Mouse (Mus musculus) MEL (cell line): Measurements from ENCODE around the gene Acvr2a. TPM values are rescaled to one million over a fixed set of nuclear protein-coding genes. Genes with fewer than 3 reads are reported as not detected.
A peak's percentile ranks its signal among the peaks of the same experiment; 100 is the strongest.

Source experiments
- DNase-seq: peaks from one replicate; pipeline ENCODE4 v3.0.0; 2011; ENCODE audit warnings: low read depth, low spot score
- H3K27ac ChIP-seq: 2 replicates; pipeline ENCODE4 v1.5.1; 2012; ENCODE audit warnings: low read depth, mild to moderate bottlenecking, control low read depth, low read length, moderate library complexity; ENCODE audit not compliant: control insufficient read depth
- H3K27me3 ChIP-seq, 2 experiments: fragments of 150-350 bp in 1 of 2; sonication (generic) in 1 of 2; 2 replicates each; pipeline ENCODE4 v1.6.1; 2012; ENCODE audit warnings: low read length in 2 of 2, mild to moderate bottlenecking in 2 of 2, improper control_type of control experiment in 1 of 2, moderate library complexity in 1 of 2; ENCODE audit not compliant: insufficient read depth in 2 of 2, control insufficient read depth in 1 of 2
- H3K36me3 ChIP-seq, 2 experiments: 2 replicates each; pipeline ENCODE4 v1.6.1; 2012 to 2014; ENCODE audit warnings: low read length in 2 of 2, improper control_type of control experiment in 1 of 2, inconsistent platforms in 1 of 2, mild to moderate bottlenecking in 1 of 2; ENCODE audit not compliant: insufficient read depth in 2 of 2, control insufficient read depth in 1 of 2
- H3K4me1 ChIP-seq, 2 experiments: fragments of 150-350 bp in 1 of 2; sonication (generic) in 1 of 2; 2 replicates each; pipeline ENCODE4 v1.6.1; 2012; ENCODE audit warnings: low read length in 2 of 2, improper control_type of control experiment in 1 of 2, mild to moderate bottlenecking in 1 of 2; ENCODE audit not compliant: insufficient read depth in 2 of 2, control insufficient read depth in 1 of 2
- H3K4me3 ChIP-seq, 2 experiments: fragments of 150-350 bp in 1 of 2; sonication (generic) in 1 of 2; 2 replicates each; pipeline ENCODE4 v1.5.1; 2012; ENCODE audit warnings: low read depth in 2 of 2, low read length in 2 of 2, mild to moderate bottlenecking in 2 of 2, moderate library complexity in 2 of 2, control low read depth in 1 of 2, improper control_type of control experiment in 1 of 2; ENCODE audit not compliant: control insufficient read depth in 1 of 2, insufficient read depth in 1 of 2
- H3K79me2 ChIP-seq: 2 replicates; pipeline ENCODE4 v1.6.1; 2012; ENCODE audit warnings: mild to moderate bottlenecking, low read length, moderate library complexity; ENCODE audit not compliant: control insufficient read depth, poor library complexity, insufficient read depth
- H3K9ac ChIP-seq: 2 replicates; pipeline ENCODE4 v1.6.1; 2012; ENCODE audit warnings: low read depth, mild to moderate bottlenecking, control low read depth, low read length, moderate library complexity; ENCODE audit not compliant: control insufficient read depth, poor library complexity, severe bottlenecking
- H3K9me3 ChIP-seq: fragments of 150-350 bp; sonication (generic); replicated peaks from 2 replicates; pipeline ENCODE4 v1.6.1; 2012; ENCODE audit warnings: mild to moderate bottlenecking, low read length, improper control_type of control experiment, moderate library complexity; ENCODE audit not compliant: insufficient read depth
- BHLHE40 ChIP-seq: IDR thresholded peaks from 2 replicates; pipeline ENCODE4 v1.6.1; 2012; ENCODE audit warnings: low read depth, mild to moderate bottlenecking, inconsistent platforms, low read length, improper control_type of control experiment, borderline replicate concordance
- CHD2 ChIP-seq: IDR thresholded peaks from 2 replicates; pipeline ENCODE4 v1.6.1; 2011; ENCODE audit warnings: low read length, improper control_type of control experiment
- E2F4 ChIP-seq: IDR thresholded peaks from 2 replicates; pipeline ENCODE4 v1.6.1; 2011; ENCODE audit warnings: low read depth, low read length, improper control_type of control experiment, borderline replicate concordance
- ELF1 ChIP-seq: IDR thresholded peaks from 2 replicates; pipeline ENCODE4 v1.6.1; 2014; ENCODE audit warnings: low read depth, mild to moderate bottlenecking, inconsistent platforms, low read length, improper control_type of control experiment, moderate library complexity
- EP300 ChIP-seq, 2 experiments: IDR thresholded peaks; 2 replicates each; pipeline ENCODE4 v1.6.1; 2011; ENCODE audit warnings: improper control_type of control experiment in 2 of 2, low read length in 2 of 2, low read depth in 1 of 2, mild to moderate bottlenecking in 1 of 2
- GABPA ChIP-seq: IDR thresholded peaks from 2 replicates; pipeline ENCODE4 v1.6.1; 2012; ENCODE audit warnings: low read depth, mild to moderate bottlenecking, inconsistent platforms, low read length, improper control_type of control experiment, moderate library complexity
- JUND ChIP-seq: IDR thresholded peaks from 2 replicates; pipeline ENCODE4 v1.6.1; 2011; ENCODE audit warnings: low read depth, mild to moderate bottlenecking, improper control_type of control experiment, low read length
- KAT2A ChIP-seq: conservative IDR thresholded peaks from 2 replicates; pipeline ENCODE4 v1.6.1; 2012; ENCODE audit warnings: low read depth, low read length, improper control_type of control experiment, inconsistent platforms
- MAFK ChIP-seq: IDR thresholded peaks from 2 replicates; pipeline ENCODE4 v1.6.1; 2011; ENCODE audit warnings: low read depth, mild to moderate bottlenecking, low read length, improper control_type of control experiment, borderline replicate concordance
- MAZ ChIP-seq: IDR thresholded peaks from 2 replicates; pipeline ENCODE4 v1.6.1; 2012; ENCODE audit warnings: low read depth, mild to moderate bottlenecking, inconsistent platforms, low read length, improper control_type of control experiment
- MXI1 ChIP-seq: IDR thresholded peaks from 2 replicates; pipeline ENCODE4 v1.6.1; 2011; ENCODE audit warnings: mild to moderate bottlenecking, low read depth, low read length, improper control_type of control experiment
- MYC ChIP-seq: IDR thresholded peaks from 2 replicates; pipeline ENCODE4 v1.6.1; 2011; ENCODE audit warnings: low read depth, mild to moderate bottlenecking, low read length, improper control_type of control experiment, moderate library complexity
- NELFE ChIP-seq: IDR thresholded peaks from 2 replicates; pipeline ENCODE4 v1.6.1; 2011; ENCODE audit warnings: low read depth, low read length, improper control_type of control experiment
- RAD21 ChIP-seq: IDR thresholded peaks from 2 replicates; pipeline ENCODE4 v1.6.1; 2011; ENCODE audit warnings: mild to moderate bottlenecking, low read depth, low read length, improper control_type of control experiment
- RCOR1 ChIP-seq: IDR thresholded peaks from 2 replicates; pipeline ENCODE4 v1.6.1; 2012; ENCODE audit warnings: low read depth, mild to moderate bottlenecking, inconsistent platforms, low read length, improper control_type of control experiment
- SIN3A ChIP-seq: IDR thresholded peaks from 2 replicates; pipeline ENCODE4 v1.6.1; 2012; ENCODE audit warnings: low read length, improper control_type of control experiment, inconsistent platforms
- SMC3 ChIP-seq: IDR thresholded peaks from 2 replicates; pipeline ENCODE4 v1.6.1; 2011; ENCODE audit warnings: low read depth, low read length, improper control_type of control experiment
- TAL1 ChIP-seq: IDR thresholded peaks from 2 replicates; pipeline ENCODE4 v1.6.1; 2012; ENCODE audit warnings: mild to moderate bottlenecking, inconsistent platforms, low read length, moderate library complexity, mixed read lengths
- TCF12 ChIP-seq: IDR thresholded peaks from 2 replicates; pipeline ENCODE4 v1.6.1; 2014; ENCODE audit warnings: low read depth, mild to moderate bottlenecking, inconsistent platforms, low read length, improper control_type of control experiment, moderate library complexity
- USF1 ChIP-seq: IDR thresholded peaks from 2 replicates; pipeline ENCODE4 v1.6.1; 2014; ENCODE audit warnings: low read depth, mild to moderate bottlenecking, inconsistent platforms, low read length, improper control_type of control experiment, moderate library complexity
- USF2 ChIP-seq, 2 experiments: IDR thresholded peaks; 2 replicates each; pipeline ENCODE4 v1.6.1; 2011 to 2012; ENCODE audit warnings: improper control_type of control experiment in 2 of 2, low read length in 2 of 2, borderline replicate concordance in 1 of 2, inconsistent platforms in 1 of 2, low read depth in 1 of 2, mild to moderate bottlenecking in 1 of 2; ENCODE audit not compliant: insufficient read depth in 1 of 2
- ZC3H11A ChIP-seq: IDR thresholded peaks from 2 replicates; pipeline ENCODE4 v1.6.1; 2012; ENCODE audit warnings: low read depth, mild to moderate bottlenecking, inconsistent platforms, low read length, improper control_type of control experiment
- ZKSCAN1 ChIP-seq: IDR thresholded peaks from 2 replicates; pipeline ENCODE4 v1.6.1; 2012; ENCODE audit warnings: low read depth, mild to moderate bottlenecking, inconsistent platforms, low read length, improper control_type of control experiment, moderate library complexity
- ZMIZ1 ChIP-seq: IDR thresholded peaks from 2 replicates; pipeline ENCODE4 v1.6.1; 2012; ENCODE audit warnings: low read depth, mild to moderate bottlenecking, inconsistent platforms, low read length, improper control_type of control experiment, moderate library complexity
- ZNF384 ChIP-seq: IDR thresholded peaks from 2 replicates; pipeline ENCODE4 v1.6.1; 2012; ENCODE audit warnings: low read depth, mild to moderate bottlenecking, inconsistent platforms, low read length, improper control_type of control experiment
- polyA plus RNA-seq, 2 experiments: library from polyadenylated mRNA; stranded (reverse) in 1 of 2; unstranded in 1 of 2; fragments of >175 nt in 1 of 2; fragments of >200 nt in 1 of 2; gene quantifications; 2 replicates each; pipeline versions ENCODE4 v1.2.1 to v1.2.4; 2012; ENCODE audit warnings: low replicate concordance in 2 of 2, low read depth in 1 of 2; ENCODE audit not compliant: insufficient read length in 2 of 2, insufficient read depth in 1 of 2, missing spikeins in 1 of 2
- total RNA-seq: library from RNA; depleted of rRNA; stranded (reverse); fragments of 300-350 nt; gene quantifications from 2 replicates; pipeline ENCODE4 v1.2.3, GENCODE M21; 2012

Gene Acvr2a
- total and polyA plus RNA-seq, 3 experiments, result 2.2 to 3.5 TPM; not detected in 1

DNA sequence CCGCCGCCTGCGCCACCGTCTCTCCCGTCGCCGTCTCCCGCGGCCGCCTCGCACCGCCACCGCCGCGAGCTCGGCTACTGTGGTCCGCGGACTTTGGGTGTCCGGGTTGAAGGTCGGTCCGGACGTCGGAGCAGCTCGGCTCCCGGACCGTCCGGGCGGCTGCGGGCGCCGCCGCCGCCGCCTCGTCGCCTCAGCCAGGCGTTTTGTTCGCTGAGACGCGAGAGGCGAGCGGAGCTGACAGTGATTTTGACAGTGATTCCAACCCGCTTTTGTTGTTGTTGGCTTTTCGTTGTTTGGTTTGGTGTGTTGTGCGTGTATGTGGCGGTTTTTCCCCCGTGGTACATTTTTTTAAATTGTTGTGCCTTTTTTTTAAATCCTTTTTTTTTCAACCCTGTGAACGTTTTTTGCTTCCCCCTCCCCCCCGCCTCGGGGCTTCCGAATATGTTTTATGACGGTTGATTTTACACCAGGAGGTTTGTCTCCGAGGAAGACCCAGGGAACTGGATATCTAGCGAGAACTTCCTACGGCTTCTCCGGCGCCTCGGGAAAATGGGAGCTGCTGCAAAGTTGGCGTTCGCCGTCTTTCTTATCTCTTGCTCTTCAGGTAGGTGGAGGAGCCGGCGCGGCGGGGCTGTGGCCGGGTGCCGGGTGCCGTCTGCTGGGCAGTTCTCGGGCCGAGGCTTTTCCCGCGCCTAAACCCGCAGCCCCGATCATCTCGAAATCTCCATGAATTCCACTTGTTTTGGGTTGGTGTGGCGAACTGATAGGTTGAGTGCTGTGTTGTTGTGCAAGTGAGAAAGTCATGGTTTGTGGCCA, 522 bp downstream of the Acvr2a start (continued):
- TF ChIP-seq ZC3H11A, result no peak
- no peak for TF ChIP-seq USF1
- peak; percentile 79 for TF ChIP-seq ZNF384
- TF ChIP-seq TCF12, result no peak
- TF ChIP-seq CHD2, result no peak
- no peak for TF ChIP-seq TAL1
- TF ChIP-seq ZMIZ1, result no peak
- no peak for TF ChIP-seq SMC3
- TF ChIP-seq RAD21, result no peak
- TF ChIP-seq EP300 (IDR thresholded peaks at IDR 0.05; ENCODE audit: low read depth in 1 of 2, low read length in 2 of 2), result 0 out of 4 replicates have a peak, but pooled peaks of 1 of the 2 experiments have one; percentile 8
- TF ChIP-seq ELF1, result no peak; the same call in 1 of the 2 replicates
- no peak for TF ChIP-seq USF2 (IDR thresholded peaks at IDR 0.05; ENCODE audit: borderline replicate concordance in 1 of 2, insufficient read depth in 1 of 2, low read depth in 1 of 2, low read length in 2 of 2)
- TF ChIP-seq RCOR1, result peak; percentile 82

- H3K9me3 ChIP-seq, result no peaks in the 10 kb centered on the region
- H3K9ac ChIP-seq, result peak overlapping the region; percentile 86
- peak; percentile 49 for DNase-seq
- H3K36me3 ChIP-seq, result peaks cover 0 to 16% of the 10 kb centered on the region in 2 experiments; a peak in 2 of 4 replicates
- TF ChIP-seq TAL1 (no peak), NELFE (no peak), ZMIZ1 (no peak), JUND (no peak), USF1 (no peak), RCOR1 (no peak), ELF1 (no peak), KAT2A (no peak), BHLHE40 (no peak), SIN3A (no peak), USF2 (IDR thresholded peaks at IDR 0.05; ENCODE audit: borderline replicate concordance in 1 of 2, insufficient read depth in 1 of 2, low read depth in 1 of 2, low read length in 2 of 2) (no peak), MAZ (no peak), SMC3 (no peak), MXI1 (no peak), MAFK (no peak), E2F4 (no peak), GABPA (no peak), MYC (no peak), TCF12 (no peak), ZKSCAN1 (no peak)
- peaks cover 16% of the 10 kb centered on the region for H3K79me2 ChIP-seq
- H3K27me3 ChIP-seq, result no peaks in the 10 kb centered on the region
- peak overlapping the region; percentile 96 to 97 for H3K4me3 ChIP-seq
- peaks cover 2 to 5% of the 10 kb centered on the region in 2 experiments; a peak in 3 of 4 replicates for H3K4me1 ChIP-seq
- H3K27ac ChIP-seq, result no peak overlapping the region
Observed at GRCm38 (mm10) chr2:48815039-48815590, 1.2 kb downstream of the Acvr2a start.
